Mouse (Mus musculus) right cerebral cortex, adult 18-20 months (tissue): Measurements from ENCODE around the gene Ccdc184.

Experiments used
- DNase-seq: peaks from one replicate; pipeline ENCODE4 v3.0.0; 2022; ENCODE audit warnings: mixed read lengths

The Ccdc184 gene

DNA sequence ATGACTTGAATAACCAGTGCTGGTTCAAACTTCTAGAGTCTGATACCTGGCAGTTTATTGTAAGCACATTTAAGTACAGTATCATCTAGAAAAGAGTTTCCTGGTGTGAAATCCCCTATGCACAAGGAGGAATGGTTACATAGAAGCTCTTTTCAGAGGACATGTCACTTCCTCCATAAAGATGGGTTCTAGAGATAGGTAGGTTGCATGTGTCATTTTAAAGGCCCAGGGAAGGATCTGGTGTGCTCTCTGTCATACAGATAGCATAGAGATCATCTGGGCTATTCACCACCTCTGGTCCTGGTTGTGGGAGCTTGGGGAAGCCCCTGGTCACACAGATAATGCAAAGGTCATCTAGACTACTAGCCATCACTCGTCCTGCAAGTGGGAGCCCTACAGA lies 9.7 kb upstream of the Ccdc184 start:
- no peak for DNase-seq

GRCm38 (mm10) chr15:98161026-98161805 lies 5.7 kb upstream of the Ccdc184 start:
- no peak for DNase-seq

DNA sequence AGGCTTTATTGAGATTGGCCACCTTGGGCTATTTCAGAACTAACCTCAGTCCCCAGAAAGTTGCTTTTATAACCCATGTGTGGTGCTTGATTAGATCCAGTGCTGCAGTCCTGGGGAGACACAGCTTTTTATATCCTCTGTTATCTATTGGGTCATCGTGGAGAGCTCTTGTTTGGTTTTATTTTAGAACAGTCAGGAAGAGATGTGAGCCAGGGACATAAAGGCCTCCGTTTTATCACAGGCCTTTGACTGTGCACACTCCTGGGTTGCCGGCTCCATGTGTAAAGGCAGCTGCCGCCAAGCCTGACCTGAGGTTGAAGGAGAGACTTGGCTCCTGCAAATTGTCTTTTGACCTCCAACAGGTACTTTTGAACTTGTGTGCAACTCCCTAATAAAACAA lies 4.4 kb upstream of the Ccdc184 start:
- no peak for DNase-seq

DNA sequence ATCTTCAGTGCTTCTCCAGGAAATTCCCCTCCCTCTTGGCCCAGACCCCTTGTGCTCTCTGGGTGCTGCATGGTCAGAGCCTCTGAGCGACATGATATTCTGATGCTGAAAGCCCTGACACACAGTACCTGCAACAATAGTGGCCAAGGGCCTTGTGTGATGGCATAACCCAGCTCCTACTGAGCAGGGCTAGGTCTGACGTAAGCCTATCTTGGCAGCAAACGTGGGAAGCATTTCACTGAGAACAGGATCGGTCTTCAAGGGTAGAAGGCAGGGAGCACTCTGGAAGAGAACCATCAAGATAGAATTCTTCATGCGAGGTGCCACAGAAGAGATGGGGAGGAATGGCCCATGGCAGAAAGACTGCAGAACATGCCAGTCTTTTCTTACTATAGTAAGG lies 1.4 kb upstream of the Ccdc184 start, which contains the start of gene Asb8:
Gene Asb8, minus strand, starts transcription at position 101 of the 400 bp plus-strand sequence.
- no peak for DNase-seq

DNA sequence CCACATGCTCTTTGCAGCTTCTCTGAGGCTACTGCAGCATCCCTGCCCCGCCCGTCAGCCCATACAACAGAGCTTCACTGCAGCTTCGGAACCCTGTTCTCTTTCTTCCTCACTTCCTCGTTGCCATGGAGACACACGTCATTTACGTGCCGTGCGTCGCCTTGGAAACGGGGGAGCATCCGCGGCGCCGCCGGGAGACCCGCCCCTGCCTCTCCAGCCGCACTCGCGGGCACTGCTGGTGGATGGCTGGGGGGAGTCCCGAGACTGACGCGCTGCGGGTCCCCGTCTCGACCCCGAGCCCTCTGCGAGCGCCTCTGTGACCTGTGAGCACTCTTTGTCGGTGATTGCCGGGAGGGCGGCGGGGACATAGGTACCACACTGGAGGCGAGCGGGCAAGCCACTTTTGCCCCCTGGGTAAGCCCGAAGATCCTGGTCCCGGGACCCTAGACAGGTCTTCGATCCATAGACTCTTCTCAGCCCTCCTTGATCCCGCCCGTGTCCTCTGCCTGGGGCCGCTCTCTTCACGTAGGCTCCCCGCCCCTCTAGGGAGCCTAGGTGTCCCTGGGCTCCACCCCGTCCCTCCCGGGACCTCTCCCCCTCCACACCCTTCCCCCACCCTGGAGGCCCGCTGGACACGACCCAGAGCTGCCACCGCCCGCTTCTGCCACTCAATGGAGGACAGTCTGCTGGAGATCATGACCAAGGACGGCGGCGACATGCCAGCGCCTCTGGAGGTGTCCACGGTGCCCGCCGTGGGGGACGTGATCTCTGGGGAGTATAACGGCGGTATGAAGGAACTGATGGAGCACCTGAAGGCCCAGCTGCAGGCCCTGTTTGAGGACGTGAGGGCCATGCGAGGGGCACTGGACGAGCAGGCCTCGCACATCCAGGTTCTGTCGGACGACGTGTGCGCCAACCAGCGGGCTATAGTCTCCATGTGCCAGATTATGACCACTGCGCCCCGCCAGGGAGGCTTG lies 975 bp downstream of the Ccdc184 start:
- DNase-seq = peak; percentile 95

- DNase-seq = no peak
Observed at GRCm38 (mm10) chr15:98168622-98169004, 1.7 kb downstream of the Ccdc184 start.

DNA sequence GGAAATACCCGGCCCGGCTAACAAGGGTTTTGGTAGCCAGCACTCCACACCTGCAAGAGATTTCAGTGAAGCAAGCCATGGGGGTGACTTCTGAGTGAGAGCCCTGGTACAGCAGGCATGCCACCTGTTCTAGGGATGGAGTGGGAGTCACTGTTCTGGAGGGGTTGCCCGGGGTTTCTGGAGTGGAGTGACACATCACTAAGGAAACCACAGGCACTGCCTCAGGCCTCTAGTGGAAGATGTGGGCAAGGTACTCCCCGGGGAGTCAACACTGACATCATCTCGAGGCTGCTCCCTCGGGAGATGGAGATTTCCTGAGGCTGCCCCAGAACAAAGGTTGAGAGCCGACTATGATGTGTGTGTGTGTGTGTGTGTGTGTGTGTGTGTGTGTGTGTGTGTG lies 3.4 kb downstream of the Ccdc184 start:
- peak; percentile 82 for DNase-seq

DNA sequence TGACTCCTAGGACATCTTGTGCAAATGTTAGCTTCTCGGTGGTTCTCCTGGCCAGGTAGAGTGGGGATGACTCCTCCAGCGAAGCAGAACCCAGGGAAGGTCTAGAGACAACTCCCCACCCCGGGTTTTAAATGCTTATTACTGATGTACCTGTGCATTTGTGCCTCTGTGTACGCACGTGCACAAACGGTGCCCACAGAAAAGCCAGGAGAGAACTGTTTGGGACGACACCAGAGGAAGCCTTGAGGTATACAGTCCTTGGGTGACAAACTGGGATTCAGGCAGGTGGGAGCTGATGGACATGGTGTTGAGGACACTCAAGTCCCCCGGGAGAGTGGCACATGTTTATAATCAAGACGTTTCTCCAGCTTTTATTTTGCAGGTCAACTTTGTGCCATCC lies 4.0 kb downstream of the Ccdc184 start:
- no peak for DNase-seq

DNA sequence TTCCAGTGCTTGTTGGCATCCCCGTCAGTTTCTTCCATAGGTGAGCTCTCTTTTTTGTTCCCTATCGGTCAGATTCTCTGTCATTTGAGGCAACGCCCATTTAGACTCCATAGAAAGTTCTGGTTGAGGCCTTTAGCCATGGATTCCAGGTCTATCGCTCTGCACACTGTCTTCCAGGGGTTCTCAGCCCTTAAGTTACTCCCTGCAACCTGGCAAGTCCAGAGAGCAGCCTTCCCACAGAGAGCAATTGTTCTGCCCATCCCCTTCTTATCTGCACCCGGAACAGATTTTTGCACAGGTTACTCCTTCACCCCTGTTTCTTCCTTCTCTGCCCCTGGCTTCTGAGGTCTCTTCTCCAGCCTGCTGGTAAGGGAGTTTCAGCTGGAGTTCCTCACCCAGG lies 5.2 kb downstream of the Ccdc184 start:
- DNase-seq = no peak

GRCm38 (mm10) chr15:98173821-98174220 lies 6.9 kb downstream of the Ccdc184 start:
- DNase-seq = peak; percentile 87

- no peak for DNase-seq
Observed at GRCm38 (mm10) chr15:98177320-98177719, 10.4 kb downstream of the Ccdc184 start.

DNA sequence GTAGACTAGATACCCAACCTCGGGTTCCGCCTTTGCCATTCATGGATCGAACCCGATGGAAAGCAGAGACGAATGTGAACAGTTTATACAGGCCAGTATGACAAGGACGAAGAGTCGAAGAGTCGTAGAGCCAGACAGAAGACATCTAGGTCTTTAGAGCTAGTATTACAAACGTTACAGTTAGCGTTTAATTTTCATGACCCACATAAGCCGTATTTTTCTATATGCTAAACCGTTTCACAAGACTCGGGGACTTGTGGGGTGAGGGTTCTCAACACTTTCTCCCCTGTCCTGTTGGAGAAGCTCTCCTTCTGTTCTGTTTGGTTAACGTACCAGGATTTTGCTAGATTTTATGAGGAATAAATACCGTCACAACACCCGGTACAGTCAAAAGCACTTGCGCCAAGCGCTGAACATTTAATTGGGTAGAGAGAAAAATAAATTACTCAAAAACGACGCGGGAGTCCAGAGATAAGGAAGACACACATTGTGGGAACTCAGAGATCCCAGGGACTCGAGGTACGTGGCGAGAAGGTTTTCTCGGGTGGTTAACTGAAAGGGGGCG lies 13.7 kb downstream of the Ccdc184 start:
- DNase-seq = no peak

DNA sequence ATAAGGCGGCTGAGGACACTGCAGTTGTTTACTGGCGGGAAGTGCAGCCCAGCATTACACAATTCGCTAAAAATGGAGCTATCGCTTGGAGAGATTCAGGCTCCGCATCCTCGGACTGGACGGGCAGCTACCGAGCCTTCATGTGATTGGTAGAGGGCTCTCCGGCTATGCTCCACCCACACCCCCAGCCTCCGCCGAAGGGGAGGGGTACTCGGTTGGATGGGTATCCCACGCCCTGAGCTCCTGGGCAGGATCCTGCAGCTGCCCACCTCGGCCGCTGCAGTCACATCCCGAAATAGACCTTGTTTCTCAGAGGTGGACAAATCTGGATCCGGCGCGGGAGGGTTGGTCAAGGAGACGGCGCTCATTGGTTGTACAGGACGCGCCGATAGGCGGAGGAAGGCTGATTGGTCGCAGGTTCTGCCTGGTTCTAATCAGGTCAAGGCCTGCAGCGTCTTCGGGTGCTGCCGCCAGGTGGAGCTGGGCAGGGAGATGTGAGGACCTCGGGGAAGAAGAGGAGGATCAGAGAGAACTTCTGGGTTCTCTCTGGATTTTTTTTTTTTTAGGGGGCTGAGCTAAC lies 14.3 kb downstream of the Ccdc184 start:
- DNase-seq = peak; percentile 97

- no peak for DNase-seq
Observed at GRCm38 (mm10) chr15:98181856-98182570, 15.1 kb downstream of the Ccdc184 start.

DNA sequence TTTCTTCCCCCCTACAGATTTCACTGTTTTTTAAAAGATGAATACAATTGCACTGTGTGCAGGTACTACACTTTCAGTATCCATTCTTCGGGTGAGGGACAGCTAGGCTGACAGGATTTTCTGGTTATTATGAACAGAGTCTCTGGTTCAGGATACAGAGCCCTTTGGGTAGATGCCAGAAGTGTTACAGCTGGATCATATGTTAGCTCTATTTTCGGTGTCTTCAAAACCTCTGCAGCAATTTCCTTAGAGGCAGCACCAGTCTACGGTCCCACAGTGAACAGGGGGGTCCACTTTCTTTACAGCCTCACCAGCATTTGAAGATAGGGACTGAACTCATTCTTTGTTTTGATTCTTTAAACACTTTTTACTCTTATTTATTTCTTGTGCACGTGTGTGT lies 17.5 kb downstream of the Ccdc184 start:
- no peak for DNase-seq

DNA sequence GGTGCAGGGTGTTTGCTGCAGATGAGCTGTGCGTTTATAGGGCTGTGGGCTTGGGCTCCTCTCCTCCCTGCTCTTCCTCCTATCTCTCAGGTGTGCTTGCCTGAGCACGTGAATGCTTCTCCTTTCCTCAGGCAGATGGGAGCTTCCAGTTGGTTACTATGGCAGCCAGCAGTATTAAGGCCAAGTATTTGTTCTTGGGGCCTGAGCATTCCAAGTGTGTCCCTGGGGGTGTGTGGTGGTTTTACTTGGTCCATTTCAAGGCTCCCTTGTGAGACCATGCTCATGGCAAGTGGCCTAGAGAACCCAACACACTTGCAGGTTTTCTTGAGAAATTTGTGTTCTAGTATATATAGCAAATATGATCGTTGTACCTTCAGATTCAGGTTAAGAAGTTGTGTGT lies 28.5 kb downstream of the Ccdc184 start, which contains the start of gene Olfr288:
Gene Olfr288, minus strand, starts transcription at position 101 of the 400 bp plus-strand sequence.
- no peak for DNase-seq

- no peak for DNase-seq
Observed at GRCm38 (mm10) chr15:98209676-98210075, 42.7 kb downstream of the Ccdc184 start.

DNA sequence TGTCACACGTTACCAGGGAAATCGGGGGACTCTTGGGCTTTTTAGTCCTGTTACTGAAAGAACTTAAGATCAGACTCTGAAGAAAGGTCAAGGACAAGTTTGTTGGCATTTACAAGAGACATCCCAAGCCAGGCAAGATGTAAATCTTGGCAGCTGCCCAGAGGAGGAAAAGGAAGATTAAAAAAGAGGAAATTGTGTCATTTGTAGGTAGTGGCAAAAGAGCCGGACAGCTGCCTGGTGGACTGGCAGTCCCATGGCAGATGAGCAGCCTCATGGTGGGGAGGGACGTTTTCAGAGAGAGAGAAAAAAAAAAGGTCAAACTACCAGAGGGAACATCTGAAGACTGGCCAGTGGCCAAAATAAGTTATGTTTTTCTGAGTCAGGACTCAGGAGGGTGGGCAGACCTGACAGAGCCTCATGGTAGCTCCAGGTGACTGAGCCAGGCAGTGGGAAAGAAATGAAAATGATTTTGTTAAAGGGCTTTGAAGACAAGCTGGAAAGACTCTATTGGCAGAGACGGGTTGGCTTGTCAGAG lies 46.4 kb downstream of the Ccdc184 start:
- no peak for DNase-seq

GRCm38 (mm10) chr15:98214130-98214529 lies 47.2 kb downstream of the Ccdc184 start:
- no peak for DNase-seq
